Mouse (Mus musculus) erythroblast, embryonic 14.5 days (primary cell): Measurements from ENCODE around the gene Fam193b.

Experiments used
- GATA1 ChIP-seq: IDR thresholded peaks from 2 replicates; pipeline ENCODE4 v1.6.1; 2012; ENCODE audit warnings: low read length, inconsistent platforms, mixed read lengths
- TAL1 ChIP-seq: IDR thresholded peaks from 3 replicates; pipeline ENCODE4 v1.6.1; 2012; ENCODE audit warnings: low read length, inconsistent platforms, mixed read lengths

GRCm38 (mm10) chr13:55523278-55523677 is 47.6 kb downstream of the Fam193b start:
- TF ChIP-seq GATA1 = no peak
- no peak for TF ChIP-seq TAL1
